Mouse (Mus musculus) stomach, embryonic 14.5 days (tissue): ENCODE measurements around the gene 1700008O03Rik. TPM values are rescaled to one million over a fixed set of nuclear protein-coding genes. Genes with fewer than 3 reads are reported as not detected.

Experiments
- ATAC-seq: fragments of 200-750 bp; cut with Nextera tagmentation; 2 replicates; pipeline ENCODE4 v1.8.0; 2017; ENCODE audit warnings: low read depth, moderate TSS enrichment; ENCODE audit not compliant: insufficient number of reproducible peaks, insufficient read depth, low FRiP score
- H3K27ac ChIP-seq: fragments of 300-500 bp; sonication (generic); 2 replicates; pipeline ENCODE4 v1.5.1; 2014; ENCODE audit warnings: mild to moderate bottlenecking, low read length, moderate library complexity, mixed read lengths
- H3K27me3 ChIP-seq: fragments of 300-500 bp; sonication (generic); 2 replicates; pipeline ENCODE4 v1.6.1; 2014; ENCODE audit warnings: low read length, control low read depth, mixed read lengths; ENCODE audit not compliant: control insufficient read depth, insufficient read depth
- H3K36me3 ChIP-seq: fragments of 300-500 bp; sonication (generic); 2 replicates; pipeline ENCODE4 v1.6.1; 2014; ENCODE audit warnings: mild to moderate bottlenecking, control low read depth, low read length, moderate library complexity, mixed read lengths; ENCODE audit not compliant: control insufficient read depth, insufficient read depth
- H3K4me1 ChIP-seq: fragments of 300-500 bp; sonication (generic); 2 replicates; pipeline ENCODE4 v1.6.1; 2014; ENCODE audit warnings: low read length, control low read depth, mixed read lengths; ENCODE audit not compliant: control insufficient read depth, insufficient read depth
- H3K4me2 ChIP-seq: fragments of 300-500 bp; sonication (generic); replicated peaks from 2 replicates; pipeline ENCODE4 v1.6.1; 2014; ENCODE audit warnings: low read depth, low read length, control low read depth
- H3K4me3 ChIP-seq: fragments of 300-500 bp; sonication (generic); 2 replicates; pipeline ENCODE4 v1.5.1; 2014; ENCODE audit warnings: low read depth, low read length, control low read depth
- H3K9ac ChIP-seq: fragments of 300-500 bp; sonication (generic); replicated peaks from 2 replicates; pipeline ENCODE4 v1.6.1; 2014; ENCODE audit warnings: low read depth, mild to moderate bottlenecking, control low read depth, low read length, moderate library complexity, mixed read lengths
- H3K9me3 ChIP-seq: fragments of 300-500 bp; sonication (generic); 2 replicates; pipeline ENCODE4 v1.6.1; 2016; ENCODE audit warnings: low read depth, low read length, control low read depth; ENCODE audit not compliant: control insufficient read depth
- WGBS: fragments of 180-500 bp; shearing (Covaris S2); extraction: QIAGEN DNeasy Blood & Tissue Kit; methylation state at CpG from one replicate; pipeline ENCODE4 v1.1.7; 2014; 5-methylcytosine and 5-hydroxymethylcytosine counted together
- polyA plus RNA-seq: library from polyadenylated mRNA; unstranded; fragments of >200 nt; fragmentation: Nextera tagmentation; extraction: Ambion mirVana; gene quantifications from 2 replicates; pipeline ENCODE4 v1.2.1, GENCODE M21; 2014

1700008O03Rik gene
- polyA plus RNA-seq, 1 experiment from 2014 or later: 1.2 TPM

GRCm38 (mm10) chr7:44357531-44357930 is 28.1 kb downstream of the 1700008O03Rik start:
- H3K9me3 ChIP-seq: no peaks in the 10 kb centered on the region
- H3K9ac ChIP-seq: no peak overlapping the region
- no peak overlapping the region for H3K4me3 ChIP-seq
- H3K4me1 ChIP-seq: peaks cover 20% of the 10 kb centered on the region; the same call in 1 of the 2 replicates
- no peaks in the 10 kb centered on the region for H3K36me3 ChIP-seq
- no peak overlapping the region for H3K4me2 ChIP-seq
- no peak for ATAC-seq
- peaks cover 38% of the 10 kb centered on the region for H3K27me3 ChIP-seq
- no peak overlapping the region for H3K27ac ChIP-seq
- WGBS: 13% methylated on average over 10 of the region's 10 CpGs

GRCm38 (mm10) chr7:44356590-44357481 is 28.8 kb downstream of the 1700008O03Rik start:
- 3% methylated on average over 35 of the region's 35 CpGs for WGBS
- H3K27ac ChIP-seq: no peak overlapping the region
- peaks cover 23% of the 10 kb centered on the region; the same call in 1 of the 2 replicates for H3K4me1 ChIP-seq
- H3K36me3 ChIP-seq: no peaks in the 10 kb centered on the region
- H3K9me3 ChIP-seq: no peaks in the 10 kb centered on the region
- no peak overlapping the region for H3K9ac ChIP-seq
- H3K27me3 ChIP-seq: peaks cover 45% of the 10 kb centered on the region
- no peak for ATAC-seq
- no peak overlapping the region; the same call in 1 of the 2 replicates for H3K4me2 ChIP-seq
- no peak overlapping the region for H3K4me3 ChIP-seq

GRCm38 (mm10) chr7:44355411-44355810 is 30.2 kb downstream of the 1700008O03Rik start:
- no peak for ATAC-seq
- Histone ChIP-seq H3K4me2 (no peak overlapping the region), H3K4me3 (no peak overlapping the region), H3K36me3 (no peaks in the 10 kb centered on the region), H3K27me3 (peaks cover 49% of the 10 kb centered on the region), H3K4me1 (peaks cover 32% of the 10 kb centered on the region; the same call in 1 of the 2 replicates), H3K9me3 (no peaks in the 10 kb centered on the region), H3K9ac (no peak overlapping the region), H3K27ac (no peak overlapping the region)
- 73% methylated on average over 6 of the region's 6 CpGs for WGBS

GRCm38 (mm10) chr7:44353601-44354340 is 31.8 kb downstream of the 1700008O03Rik start:
- Histone ChIP-seq H3K27ac (no peak overlapping the region), H3K36me3 (no peaks in the 10 kb centered on the region), H3K9ac (no peak overlapping the region), H3K4me2 (no peak overlapping the region; the same call in 1 of the 2 replicates), H3K4me3 (0 out of 2 replicates have a peak overlapping the region, but pooled peaks have one; percentile 12), H3K9me3 (no peaks in the 10 kb centered on the region), H3K4me1 (peaks cover 27% of the 10 kb centered on the region; the same call in 1 of the 2 replicates), H3K27me3 (peaks cover 46% of the 10 kb centered on the region)
- 1% methylated on average over 35 of the region's 35 CpGs for WGBS
- ATAC-seq: no peak; the same call in 1 of the 2 replicates

GRCm38 (mm10) chr7:44352750-44353600 is 32.6 kb downstream of the 1700008O03Rik start:
- H3K27me3 ChIP-seq: peaks cover 46% of the 10 kb centered on the region
- no peak overlapping the region for H3K9ac ChIP-seq
- 2% methylated on average over 69 of the region's 71 CpGs for WGBS
- ATAC-seq: no peak
- no peaks in the 10 kb centered on the region for H3K9me3 ChIP-seq
- no peak overlapping the region; the same call in 1 of the 2 replicates for H3K4me2 ChIP-seq
- H3K36me3 ChIP-seq: no peaks in the 10 kb centered on the region
- no peak overlapping the region for H3K27ac ChIP-seq
- 0 out of 2 replicates have a peak overlapping the region, but pooled peaks have one; percentile 12 for H3K4me3 ChIP-seq
- H3K4me1 ChIP-seq: peaks cover 27% of the 10 kb centered on the region; the same call in 1 of the 2 replicates

- Histone ChIP-seq H3K36me3 (no peaks in the 10 kb centered on the region), H3K27me3 (peaks cover 46% of the 10 kb centered on the region), H3K4me1 (peaks cover 24% of the 10 kb centered on the region; the same call in 1 of the 2 replicates), H3K4me2 (0 out of 2 replicates have a peak overlapping the region, but pooled peaks have one; percentile 5), H3K27ac (no peak overlapping the region), H3K9ac (0 out of 2 replicates have a peak overlapping the region, but pooled peaks have one; percentile 4), H3K9me3 (no peaks in the 10 kb centered on the region), H3K4me3 (0 out of 2 replicates have a peak overlapping the region, but pooled peaks have one; percentile 12)
- 3% methylated on average over 69 of the region's 71 CpGs for WGBS
- no peak for ATAC-seq
Observed at GRCm38 (mm10) chr7:44351881-44352749, 33.5 kb downstream of the 1700008O03Rik start.
